ENCODE assay signal across 36 mouse cellular contexts in genomic region chr9:124040932-124041331, GRCm38 (mm10). TPM values are rescaled to one million over a fixed set of nuclear protein-coding genes. Genes with fewer than 3 reads are reported as not detected.
"Had no signal": no experiment of that assay in that cellular context is flagged by ENCODE, and none has a peak within 500 bp of the region (broad histone marks: within the 10 kb centered on the region; RNA-seq: fewer than 3 reads in every experiment).

No protein-coding gene starts in this region.

- DNase-seq: left cerebral cortex, postnatal 4 days; liver; liver, embryonic 13.5 days; liver, postnatal 0 days; lung, adult 18-20 months; lung, adult 2 months; lung, embryonic 14.5 days; lung, postnatal 10 days; lung, postnatal 14 days; lung, postnatal 36 days; lung, postnatal 4 days; midbrain, embryonic 14.5 days had no signal

- H3K4me1 ChIP-seq: limb, embryonic 10.5 days; limb, embryonic 12.5 days; limb, embryonic 13.5 days; limb, embryonic 15.5 days; midbrain, embryonic 10.5 days; midbrain, embryonic 12.5 days; midbrain, embryonic 15.5 days; neural tube, embryonic 12.5 days had no signal

- H3K36me3 ChIP-seq: limb, embryonic 10.5 days; limb, embryonic 12.5 days; limb, embryonic 13.5 days; limb, embryonic 15.5 days; liver, embryonic 12.5 days; liver, embryonic 13.5 days; liver, embryonic 15.5 days; lung, embryonic 15.5 days; midbrain, embryonic 10.5 days; midbrain, embryonic 12.5 days; midbrain, embryonic 13.5 days; midbrain, embryonic 15.5 days; neural tube, embryonic 12.5 days; neural tube, embryonic 13.5 days had no signal

- H3K9me3 ChIP-seq: limb, embryonic 10.5 days; limb, embryonic 12.5 days; limb, embryonic 13.5 days; limb, embryonic 15.5 days; liver, embryonic 12.5 days; liver, embryonic 13.5 days; liver, embryonic 15.5 days; lung, embryonic 15.5 days; megakaryocyte, embryonic 14.5 days; midbrain, embryonic 10.5 days; midbrain, embryonic 12.5 days; midbrain, embryonic 13.5 days; midbrain, embryonic 15.5 days; neural tube, embryonic 12.5 days; neural tube, embryonic 13.5 days had no signal

- H3K27ac ChIP-seq: limb, embryonic 10.5 days; limb, embryonic 12.5 days; limb, embryonic 13.5 days; limb, embryonic 15.5 days; liver, embryonic 12.5 days; liver, embryonic 13.5 days; liver, embryonic 14.5 days; liver, embryonic 15.5 days; lung, embryonic 15.5 days; macrophage; midbrain, embryonic 10.5 days; midbrain, embryonic 12.5 days; midbrain, embryonic 13.5 days; midbrain, embryonic 15.5 days; neural tube, embryonic 12.5 days; neural tube, embryonic 13.5 days had no signal

- ATAC-seq: liver, embryonic 12.5 days; liver, postnatal 0 days; lung, postnatal 0 days; midbrain, embryonic 13.5 days; midbrain, embryonic 15.5 days; midbrain, embryonic 16.5 days had no signal

- H3K4me2 ChIP-seq: limb, embryonic 12.5 days; limb, embryonic 13.5 days; limb, embryonic 15.5 days; liver, embryonic 11.5 days; liver, embryonic 12.5 days; liver, embryonic 13.5 days; liver, embryonic 15.5 days; lung, embryonic 14.5 days; lung, embryonic 15.5 days; midbrain, embryonic 11.5 days; midbrain, embryonic 12.5 days; midbrain, embryonic 13.5 days; midbrain, embryonic 15.5 days; neural tube, embryonic 12.5 days; neural tube, embryonic 13.5 days had no signal

- H3K4me3 ChIP-seq: limb, embryonic 10.5 days; limb, embryonic 12.5 days; limb, embryonic 13.5 days; limb, embryonic 15.5 days; liver, embryonic 12.5 days; liver, embryonic 13.5 days; liver, embryonic 15.5 days; lung, embryonic 15.5 days; megakaryocyte, embryonic 14.5 days; midbrain, embryonic 10.5 days; midbrain, embryonic 12.5 days; midbrain, embryonic 13.5 days; midbrain, embryonic 15.5 days; myocyte; neural tube, embryonic 12.5 days; neural tube, embryonic 13.5 days had no signal

- H3K9ac ChIP-seq: limb, embryonic 12.5 days; limb, embryonic 13.5 days; limb, embryonic 15.5 days; liver, embryonic 12.5 days; liver, embryonic 13.5 days; liver, embryonic 14.5 days; liver, embryonic 15.5 days; liver, postnatal 0 days; lung, embryonic 14.5 days; lung, embryonic 15.5 days; midbrain, embryonic 12.5 days; midbrain, embryonic 13.5 days; midbrain, embryonic 15.5 days; neural tube, embryonic 12.5 days; neural tube, embryonic 13.5 days had no signal

- H3K27me3 ChIP-seq: limb, embryonic 12.5 days; limb, embryonic 13.5 days; limb, embryonic 15.5 days; liver, embryonic 12.5 days; liver, embryonic 13.5 days; liver, embryonic 15.5 days; lung, embryonic 15.5 days; megakaryocyte, embryonic 14.5 days; midbrain, embryonic 12.5 days; midbrain, embryonic 13.5 days; midbrain, embryonic 15.5 days; neural tube, embryonic 12.5 days; neural tube, embryonic 13.5 days had no signal

RNA-seq across cellular contexts. Expression of gene Ccr3, which starts 19.2 kb away (rescaled TPM):
- polyA plus RNA-seq: limb, embryonic 10.5 days; limb, embryonic 11.5 days; limb, embryonic 12.5 days; limb, embryonic 15.5 days; lung, embryonic 14.5 days; midbrain, embryonic 10.5 days; midbrain, embryonic 11.5 days; midbrain, embryonic 13.5 days; midbrain, embryonic 14.5 days; midbrain, embryonic 15.5 days; midbrain, embryonic 16.5 days; midbrain, postnatal 0 days; myocyte; neural tube, embryonic 11.5 days; neural tube, embryonic 12.5 days; neural tube, embryonic 13.5 days had no signal
